Mouse (Mus musculus): ENCODE data around the gene Fas. TPM values are rescaled to one million over a fixed set of nuclear protein-coding genes. Genes with fewer than 3 reads are reported as not detected.
A peak's percentile ranks its signal among the peaks of the same experiment; 100 is the strongest.

The Fas gene
- polyA plus RNA-seq, 1 experiment, result 10.0 TPM

GRCm38 (mm10) chr19:34254880-34255681 lies 35.4 kb upstream of the Fas start, which contains the start of gene Acta2:
Gene Acta2, minus strand, starts transcription at chr19:34255590.
- Histone ChIP-seq H3K4me1 (ENCODE audit: control insufficient read depth, insufficient read depth, low read length) (no peaks in the 10 kb centered on the region; the same call in none of the 2 replicates), H3K4me3 (replicated peaks; ENCODE audit: extremely low read depth, low read depth, low read length) (peak within 1 kb of the TSS; percentile 32)
- no peak for DNase-seq
- TF ChIP-seq POLR2A (IDR thresholded peaks at IDR 0.05; ENCODE audit: borderline replicate concordance, extremely low read depth, low read depth, low read length) (peak; percentile 31; the same call in 1 of the 2 replicates), CTCF (IDR thresholded peaks at IDR 0.05; ENCODE audit: insufficient read depth, low read length) (no peak)
- 48% methylated on average over 16 of the region's 16 CpGs for WGBS

GRCm38 (mm10) chr19:34256149-34256548 lies 34.3 kb upstream of the Fas start:
- no peak overlapping the region for H3K4me3 ChIP-seq (replicated peaks; ENCODE audit: extremely low read depth, low read depth, low read length)
- no peaks in the 10 kb centered on the region; the same call in none of the 2 replicates for H3K4me1 ChIP-seq (ENCODE audit: control insufficient read depth, insufficient read depth, low read length)
- no peak for TF ChIP-seq POLR2A (IDR thresholded peaks at IDR 0.05; ENCODE audit: borderline replicate concordance, extremely low read depth, low read depth, low read length)
- TF ChIP-seq CTCF (IDR thresholded peaks at IDR 0.05; ENCODE audit: insufficient read depth, low read length), result no peak
- DNase-seq, result no peak
- WGBS, result 73% methylated on average over 5 of the region's 5 CpGs

DNA sequence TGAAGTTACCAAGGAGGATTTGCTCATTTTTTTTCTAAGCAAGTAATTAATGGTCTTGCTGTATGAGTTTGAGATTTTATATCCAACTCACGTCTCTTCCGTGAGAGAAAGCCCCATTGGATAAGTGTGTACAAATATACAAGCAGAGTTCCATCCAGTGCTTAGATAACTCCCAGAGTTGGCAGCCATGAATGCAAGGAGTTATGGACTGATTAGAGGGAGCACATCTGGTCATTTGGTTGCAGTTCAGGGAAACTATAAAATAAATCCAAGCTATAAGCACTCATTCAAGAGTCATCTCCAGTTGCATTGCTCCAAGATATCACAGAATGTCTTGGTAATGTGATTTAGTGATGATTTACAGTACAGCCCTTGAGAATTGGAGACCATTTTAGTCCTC lies 33.5 kb upstream of the Fas start:
- 73% methylated on average over 2 of the region's 2 CpGs for WGBS
- H3K4me1 ChIP-seq (ENCODE audit: control insufficient read depth, insufficient read depth, low read length), result no peaks in the 10 kb centered on the region; the same call in none of the 2 replicates
- TF ChIP-seq POLR2A (IDR thresholded peaks at IDR 0.05; ENCODE audit: borderline replicate concordance, extremely low read depth, low read depth, low read length) (no peak), CTCF (IDR thresholded peaks at IDR 0.05; ENCODE audit: insufficient read depth, low read length) (no peak)
- no peak for DNase-seq
- H3K4me3 ChIP-seq (replicated peaks; ENCODE audit: extremely low read depth, low read depth, low read length), result no peak overlapping the region

GRCm38 (mm10) chr19:34262273-34262974 lies 28.0 kb upstream of the Fas start:
- WGBS, result 53% methylated on average over 2 of the region's 2 CpGs
- no peak for DNase-seq
- H3K4me1 ChIP-seq (ENCODE audit: control insufficient read depth, insufficient read depth, low read length), result peaks cover 9% of the 10 kb centered on the region
- no peak overlapping the region for H3K4me3 ChIP-seq (replicated peaks; ENCODE audit: extremely low read depth, low read depth, low read length)
- TF ChIP-seq CTCF (IDR thresholded peaks at IDR 0.05; ENCODE audit: insufficient read depth, low read length) (no peak), POLR2A (IDR thresholded peaks at IDR 0.05; ENCODE audit: borderline replicate concordance, extremely low read depth, low read depth, low read length) (no peak)

- no peak overlapping the region for H3K4me3 ChIP-seq (replicated peaks; ENCODE audit: extremely low read depth, low read depth, low read length)
- no peak for DNase-seq
- WGBS, result 41% methylated on average over 5 of the region's 5 CpGs
- TF ChIP-seq POLR2A (IDR thresholded peaks at IDR 0.05; ENCODE audit: borderline replicate concordance, extremely low read depth, low read depth, low read length) (no peak), CTCF (IDR thresholded peaks at IDR 0.05; ENCODE audit: insufficient read depth, low read length) (no peak)
- H3K4me1 ChIP-seq (ENCODE audit: control insufficient read depth, insufficient read depth, low read length), result peaks cover 9% of the 10 kb centered on the region
Observed at GRCm38 (mm10) chr19:34265604-34266193, 24.8 kb upstream of the Fas start.

DNA sequence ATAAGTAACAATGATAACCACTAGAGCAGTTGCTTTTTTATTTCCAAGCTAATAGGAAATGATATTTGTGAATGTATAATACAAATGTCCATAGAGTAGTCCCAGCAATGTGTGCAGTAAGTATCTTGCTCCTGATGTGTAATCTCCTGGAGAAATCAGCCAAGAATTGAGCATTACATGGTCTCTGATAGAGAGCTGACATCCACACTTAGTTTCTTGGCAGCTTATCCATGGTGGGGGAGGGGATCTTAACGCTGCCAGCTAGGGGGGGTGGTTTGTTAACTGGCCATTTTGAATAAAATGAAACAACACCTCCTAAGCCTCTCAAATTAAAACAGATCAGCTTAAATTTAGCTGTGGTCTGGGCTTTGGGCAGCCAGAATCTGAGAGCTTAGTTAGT lies 21.5 kb upstream of the Fas start:
- WGBS, result 59% methylated on average over 1 of the region's 1 CpGs
- DNase-seq, result no peak
- Histone ChIP-seq H3K4me1 (ENCODE audit: control insufficient read depth, insufficient read depth, low read length) (no peaks in the 10 kb centered on the region; the same call in 1 of the 2 replicates), H3K4me3 (replicated peaks; ENCODE audit: extremely low read depth, low read depth, low read length) (no peak overlapping the region)
- TF ChIP-seq CTCF (IDR thresholded peaks at IDR 0.05; ENCODE audit: insufficient read depth, low read length), result no peak
- no peak for TF ChIP-seq POLR2A (IDR thresholded peaks at IDR 0.05; ENCODE audit: borderline replicate concordance, extremely low read depth, low read depth, low read length)

- WGBS, result 67% methylated on average over 11 of the region's 11 CpGs
- TF ChIP-seq POLR2A (IDR thresholded peaks at IDR 0.05; ENCODE audit: borderline replicate concordance, extremely low read depth, low read depth, low read length) (no peak), CTCF (IDR thresholded peaks at IDR 0.05; ENCODE audit: insufficient read depth, low read length) (no peak)
- Histone ChIP-seq H3K4me1 (ENCODE audit: control insufficient read depth, insufficient read depth, low read length) (no peaks in the 10 kb centered on the region; the same call in 1 of the 2 replicates), H3K4me3 (replicated peaks; ENCODE audit: extremely low read depth, low read depth, low read length) (no peak overlapping the region)
- no peak for DNase-seq
Observed at GRCm38 (mm10) chr19:34270106-34270726, 20.2 kb upstream of the Fas start.

DNA sequence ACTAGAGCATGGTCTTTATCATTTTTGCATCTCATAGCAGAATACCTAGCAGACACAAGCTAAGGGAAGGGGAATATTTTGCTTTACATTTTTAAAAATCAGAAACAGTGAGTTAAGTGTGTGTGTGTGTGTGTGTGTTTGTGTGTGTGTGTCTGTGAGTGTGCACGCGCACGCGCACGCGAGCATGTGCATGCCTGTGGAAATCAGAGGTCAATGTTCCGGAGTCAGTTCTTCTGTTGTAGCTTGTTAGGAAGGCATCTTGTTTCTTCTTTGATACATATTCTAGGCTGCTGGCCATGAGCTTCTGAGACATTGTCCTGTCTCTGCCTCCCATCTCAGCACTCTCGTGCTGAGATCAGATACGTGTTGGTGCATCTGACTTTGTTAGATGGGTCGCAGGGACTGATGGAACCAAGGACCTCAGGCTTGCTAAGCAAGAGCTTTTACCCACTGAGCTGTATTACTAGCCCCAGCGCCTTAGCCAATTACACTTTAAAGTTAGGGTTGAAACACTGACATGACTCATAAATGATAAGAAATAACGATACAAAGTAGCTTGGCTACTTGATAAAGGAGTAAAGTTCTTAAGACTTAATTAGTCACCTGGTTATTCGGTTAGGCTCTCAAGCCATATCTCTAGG lies 19.5 kb upstream of the Fas start:
- DNase-seq, result no peak
- TF ChIP-seq CTCF (IDR thresholded peaks at IDR 0.05; ENCODE audit: insufficient read depth, low read length), result no peak
- TF ChIP-seq POLR2A (IDR thresholded peaks at IDR 0.05; ENCODE audit: borderline replicate concordance, extremely low read depth, low read depth, low read length), result no peak
- no peaks in the 10 kb centered on the region for H3K4me1 ChIP-seq (ENCODE audit: control insufficient read depth, insufficient read depth, low read length)
- 92% methylated on average over 13 of the region's 13 CpGs for WGBS
- H3K4me3 ChIP-seq (replicated peaks; ENCODE audit: extremely low read depth, low read depth, low read length), result no peak overlapping the region

Data from lung, adult 2 months (tissue).